Mouse (Mus musculus) B cell, adult 2 months (primary cell): ENCODE results near the gene Anpep.

Experiments
- DNase-seq, 2 experiments: peaks; one replicate each; pipeline ENCODE4 v3.0.0; 2022

Gene Anpep

DNA sequence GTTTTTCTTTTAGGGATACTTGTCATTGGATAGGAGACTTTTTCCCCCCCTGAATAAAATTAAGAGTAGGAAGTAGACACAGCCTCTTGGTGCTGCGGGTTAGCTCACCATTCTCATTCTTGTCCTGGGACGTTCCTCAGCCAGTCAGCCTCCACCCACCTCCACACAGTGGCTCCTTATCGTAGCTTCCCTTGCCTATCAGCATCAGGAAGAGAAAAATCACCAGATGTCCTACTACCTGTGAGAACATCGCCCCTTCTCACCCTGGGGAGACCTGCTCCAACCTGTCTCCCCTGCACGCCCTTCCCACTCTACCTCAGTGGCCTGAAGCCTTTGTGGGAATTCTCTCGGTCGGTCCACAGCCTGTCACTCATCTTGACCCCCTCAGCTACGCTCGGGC lies at the start of gene Anpep:
Gene Anpep (minus strand): TSS at position 249 of the 400 bp plus-strand sequence.
- DNase-seq = no peak

DNA sequence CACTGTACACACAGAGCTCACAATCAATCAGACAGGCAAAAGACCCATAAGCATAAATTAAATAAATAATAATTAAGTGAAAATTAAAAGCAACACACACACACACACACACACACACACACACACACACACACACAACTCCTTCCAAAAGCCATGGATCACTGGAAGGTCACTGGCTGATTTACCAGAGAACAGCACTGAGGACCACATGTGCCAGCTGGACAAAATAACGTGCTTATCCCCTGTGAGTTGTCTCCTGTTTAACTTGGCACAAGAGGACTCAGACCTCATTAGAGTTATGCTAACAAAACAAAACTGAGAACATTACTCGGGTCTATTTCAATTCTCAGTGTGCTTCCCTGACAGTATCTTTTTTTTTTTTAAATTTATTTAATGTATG lies 46.5 kb upstream of the Anpep start:
- no peak for DNase-seq

DNA sequence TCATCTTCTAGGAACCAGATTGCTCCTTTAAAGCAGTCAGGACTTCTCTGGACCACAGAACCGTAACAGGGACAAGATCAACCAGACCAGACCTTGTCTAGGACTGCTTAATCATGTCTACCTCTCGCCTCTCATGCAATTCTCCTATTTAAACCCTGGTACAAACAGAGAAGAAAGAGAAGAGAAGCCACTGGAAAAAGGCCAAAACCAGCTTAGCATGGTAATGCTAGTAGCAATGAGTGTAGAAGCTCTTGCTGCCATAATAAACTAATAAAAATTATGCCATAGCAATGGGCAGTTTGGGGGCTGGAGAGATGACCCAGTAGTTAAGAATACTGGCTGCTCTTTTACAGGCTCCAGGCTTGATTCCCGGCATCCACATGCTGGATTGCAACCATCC lies 46.1 kb upstream of the Anpep start:
- DNase-seq = no peak

DNA sequence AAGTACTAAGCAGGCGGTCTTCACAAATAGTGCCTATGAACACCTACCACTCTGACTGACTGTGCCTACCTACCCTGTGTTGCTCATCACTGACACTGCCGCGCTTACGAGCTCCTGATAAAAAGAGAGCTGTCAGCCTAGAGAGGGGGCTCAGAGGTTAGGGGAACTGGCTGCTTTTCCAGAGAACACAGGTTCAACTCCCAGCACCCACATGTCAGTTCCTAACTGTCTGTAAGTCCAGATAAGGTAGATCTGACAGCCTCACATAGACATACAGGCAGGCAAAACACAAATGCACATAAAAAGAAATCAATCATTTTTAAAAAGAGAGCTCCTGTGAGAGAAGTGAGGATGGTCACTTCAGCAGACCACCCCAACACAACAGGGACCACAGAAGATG lies 44.3 kb upstream of the Anpep start:
- DNase-seq = no peak

DNA sequence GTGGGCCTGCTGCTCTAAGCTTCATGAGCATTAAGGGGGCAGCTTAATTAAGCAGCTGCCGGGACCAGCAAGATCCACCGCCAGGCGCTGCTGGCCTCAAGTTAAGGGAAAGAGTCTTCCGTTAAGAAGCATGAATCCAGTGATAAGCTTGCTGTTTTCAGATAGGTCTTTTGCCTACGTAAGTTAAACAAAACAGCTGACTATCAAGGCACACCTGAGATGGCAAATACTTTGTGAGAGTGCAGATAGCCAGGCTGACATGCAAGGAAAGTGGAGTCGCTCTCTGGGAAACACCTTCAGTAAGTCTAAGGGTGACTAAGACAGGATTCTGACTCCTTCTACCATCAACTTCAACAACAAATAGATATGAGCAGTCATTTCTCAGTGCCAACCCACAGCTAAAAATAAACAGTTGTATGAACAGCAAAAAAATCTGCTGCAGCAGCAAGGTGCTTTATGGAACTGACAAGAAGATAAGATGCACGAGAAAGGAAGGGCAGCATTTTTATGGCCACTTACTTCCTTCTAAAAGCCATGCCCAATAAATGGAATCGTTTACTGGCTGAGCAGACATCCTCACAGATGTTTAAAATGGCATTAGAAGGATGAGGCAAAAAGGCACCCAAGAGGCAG lies 42.4 kb upstream of the Anpep start:
- no peak for DNase-seq

DNA sequence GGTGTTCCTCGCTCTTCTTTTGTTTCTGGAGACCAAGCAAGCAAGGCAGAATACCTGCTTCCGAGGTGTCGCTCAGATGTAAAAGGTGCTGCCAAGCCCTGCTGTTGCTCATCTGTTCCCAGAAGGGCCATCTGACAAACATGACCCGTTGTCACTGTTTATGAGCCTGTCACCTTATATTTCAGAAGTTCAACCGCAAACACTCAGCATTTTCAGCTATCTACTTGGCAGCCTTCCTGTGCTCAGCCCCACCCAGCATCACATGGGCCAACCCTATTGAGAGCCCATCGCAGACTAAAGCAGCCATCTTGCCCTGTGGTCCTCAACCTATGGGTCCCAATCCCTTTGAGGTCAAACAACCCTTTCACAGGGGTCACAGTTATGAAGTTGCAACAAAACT lies 39.9 kb upstream of the Anpep start:
- DNase-seq = no peak

DNA sequence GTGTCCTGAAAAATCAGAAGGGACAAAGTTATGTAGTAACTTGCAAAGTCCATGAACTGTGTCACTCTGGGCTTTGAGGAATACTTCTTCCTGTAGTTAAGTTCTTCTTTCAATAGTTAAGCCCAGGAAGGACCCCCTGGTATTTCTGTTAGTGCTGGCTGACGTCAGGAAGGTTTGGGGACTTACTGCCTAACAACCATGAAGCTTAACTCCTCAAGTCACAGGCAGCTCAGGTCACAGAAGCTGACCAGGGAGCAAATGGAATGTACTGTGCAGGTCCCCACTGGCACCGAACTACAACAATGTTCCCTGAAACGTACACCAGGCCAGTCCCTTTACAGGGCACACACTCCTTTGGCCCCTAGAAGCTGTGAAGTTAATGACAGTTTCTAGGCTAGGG lies 34.4 kb upstream of the Anpep start:
- DNase-seq = no peak

DNA sequence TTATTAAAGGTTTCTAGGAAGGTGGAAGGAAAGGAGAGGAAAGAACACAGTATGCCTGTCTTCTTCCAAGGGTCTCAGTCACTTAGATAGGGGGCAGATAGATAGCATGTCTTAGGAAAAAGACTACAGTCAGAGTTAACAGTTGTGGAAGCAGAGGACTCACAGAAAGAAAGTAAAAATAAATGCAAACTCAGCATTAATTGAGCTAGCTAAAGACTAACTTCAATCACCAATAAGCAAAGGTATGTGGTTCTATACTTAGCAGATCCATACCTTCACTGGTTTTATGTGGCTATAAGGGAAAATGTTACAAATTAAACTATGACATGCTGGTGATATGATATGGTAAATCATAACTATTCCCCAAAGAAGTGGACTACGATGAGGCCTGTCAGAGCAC lies 33.9 kb upstream of the Anpep start:
- no peak for DNase-seq

DNA sequence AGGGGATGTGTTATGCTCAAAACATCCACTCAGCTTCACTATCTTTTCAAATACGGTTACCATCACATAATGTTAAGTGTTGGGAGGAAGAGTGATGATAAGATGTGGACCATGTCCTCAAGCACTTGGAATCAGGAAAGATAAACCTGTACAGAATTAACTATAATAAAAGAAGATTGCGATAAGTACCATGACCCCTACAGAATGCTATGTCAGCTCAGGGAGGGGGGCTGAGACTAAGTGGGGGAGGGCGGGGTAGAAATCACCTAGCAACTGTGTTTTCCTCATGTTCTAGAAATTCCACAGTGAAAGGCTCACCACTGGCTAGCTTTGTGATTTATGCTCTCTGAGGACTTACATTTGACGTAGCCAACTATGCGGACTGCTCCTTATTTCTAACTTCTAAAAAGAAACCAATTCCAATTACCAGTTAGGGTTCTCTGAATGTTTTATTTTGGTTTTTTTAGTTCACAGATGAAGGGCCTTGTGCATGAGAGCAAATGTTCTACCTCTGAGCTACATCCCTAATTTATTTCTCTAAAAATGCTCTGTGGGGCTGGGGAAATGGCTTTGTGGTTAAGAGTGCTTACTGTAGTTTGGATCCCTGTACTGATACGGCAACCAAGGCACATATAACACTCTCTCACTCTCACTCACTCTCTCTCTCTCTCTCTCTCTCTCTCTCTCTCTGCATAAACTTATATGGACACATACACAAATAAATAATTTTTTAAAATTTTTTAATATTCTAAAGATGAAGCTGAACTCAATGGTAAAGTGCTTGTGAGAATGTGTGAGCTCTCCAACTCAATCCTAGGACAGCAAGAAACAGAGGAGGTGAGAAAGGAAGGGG lies 31.9 kb upstream of the Anpep start:
- no peak for DNase-seq

DNA sequence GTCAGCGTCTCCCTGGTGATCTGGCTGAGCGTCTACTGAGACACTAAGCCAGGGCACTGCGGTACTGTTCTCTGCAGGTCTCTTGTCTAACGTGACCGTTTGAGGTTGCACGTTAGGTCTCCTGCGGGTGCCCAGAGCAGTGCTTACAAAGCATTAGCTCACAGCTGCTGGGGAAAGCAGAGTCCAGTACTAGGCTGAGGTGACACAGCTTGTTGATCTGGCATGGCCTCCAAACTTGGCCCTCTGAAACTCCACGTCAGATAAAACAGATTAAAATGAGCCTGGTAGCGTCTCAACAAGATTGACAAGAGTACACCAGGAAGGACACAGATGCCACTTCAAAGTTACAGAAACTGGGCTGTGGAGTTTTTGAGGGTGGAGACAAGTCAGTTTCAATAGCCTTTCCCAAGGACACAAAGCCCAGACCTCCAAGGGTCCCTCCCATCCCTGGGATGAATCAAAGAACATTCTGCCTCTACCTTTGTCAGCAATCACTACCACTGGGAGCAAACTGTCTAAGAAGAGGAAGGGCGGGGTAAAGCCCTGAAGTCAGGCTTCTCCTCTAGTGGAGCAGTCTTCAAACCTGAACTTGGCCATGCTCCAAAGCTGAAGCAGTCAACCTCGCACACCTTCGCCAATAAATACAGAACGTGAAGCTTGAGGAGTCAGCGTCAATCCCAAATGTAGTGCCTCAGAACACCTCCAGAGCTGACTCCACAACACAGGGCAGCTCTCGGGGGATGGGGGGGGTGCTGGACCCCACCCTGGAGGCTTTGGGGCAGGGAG lies 29.8 kb upstream of the Anpep start:
- no peak for DNase-seq

DNA sequence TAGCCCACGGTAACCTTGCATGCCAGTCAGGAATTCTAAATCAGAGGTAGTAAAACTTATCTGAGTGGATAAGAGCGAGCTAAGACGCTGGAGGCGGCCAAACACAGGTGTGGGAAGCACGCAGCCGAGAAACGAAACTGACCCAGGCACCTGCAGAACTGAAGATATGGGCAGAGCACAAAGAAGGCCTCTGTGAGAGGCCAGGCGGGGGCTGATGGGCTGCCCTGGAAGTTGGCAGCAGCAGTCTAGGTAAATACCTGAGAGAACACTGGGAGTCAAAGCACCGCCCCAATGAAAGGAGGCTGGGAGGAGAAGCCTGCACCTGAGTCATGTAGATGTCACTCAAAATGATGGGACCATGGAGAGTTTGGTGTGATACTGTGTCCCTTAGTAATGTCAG lies 27.7 kb upstream of the Anpep start:
- DNase-seq = no peak

DNA sequence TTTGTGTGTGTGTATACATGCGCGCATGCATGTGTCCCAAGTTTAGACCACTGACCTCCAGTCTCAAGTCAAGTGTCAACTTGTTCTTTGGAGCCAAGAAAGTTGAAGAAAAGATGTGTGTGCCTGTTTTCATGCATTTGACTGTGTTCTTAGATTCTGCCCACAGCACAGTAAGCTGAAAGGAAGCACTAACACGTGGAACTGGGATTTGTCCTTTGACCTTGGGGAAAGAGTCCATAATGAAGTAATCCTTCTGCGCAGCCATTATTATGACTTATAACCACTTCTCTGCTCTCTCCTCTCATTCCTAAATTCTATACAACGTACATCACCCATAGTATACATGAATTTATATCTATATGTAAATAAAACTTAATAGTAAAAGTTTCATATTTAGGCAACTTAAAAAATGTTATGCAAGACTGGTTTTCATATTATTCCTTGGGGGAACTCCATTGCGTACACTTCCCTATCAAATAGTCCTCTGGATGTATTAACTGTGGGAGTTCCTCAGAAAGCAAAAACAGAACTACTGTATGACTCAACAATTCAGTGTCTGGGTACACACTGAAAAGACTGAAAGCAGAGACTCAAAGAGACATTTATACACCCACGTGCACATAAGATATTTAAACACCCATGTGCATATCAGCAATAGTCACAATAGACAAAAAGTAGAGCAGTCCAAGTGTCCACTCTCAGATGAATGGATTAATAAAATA lies 22.9 kb upstream of the Anpep start:
- no peak for DNase-seq

DNA sequence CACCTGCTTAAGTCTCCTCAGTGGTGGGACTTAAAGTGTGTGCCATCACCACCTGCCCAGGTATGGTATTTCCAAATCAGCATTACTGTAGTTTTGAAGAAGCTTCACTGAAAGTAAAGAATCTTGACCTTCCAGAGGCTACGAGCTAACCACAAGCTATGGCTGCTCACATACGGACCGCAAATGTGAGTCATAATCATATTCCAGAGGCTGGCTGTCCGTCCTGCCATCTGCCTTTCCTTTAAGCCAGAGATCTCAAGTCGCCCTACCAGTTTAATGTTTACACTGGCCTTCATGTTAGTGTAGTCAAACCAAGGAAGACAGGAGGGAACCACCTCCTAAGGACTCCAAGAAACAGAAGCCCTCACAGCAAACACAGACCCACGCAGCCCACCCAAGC lies 21.0 kb upstream of the Anpep start:
- no peak for DNase-seq

DNA sequence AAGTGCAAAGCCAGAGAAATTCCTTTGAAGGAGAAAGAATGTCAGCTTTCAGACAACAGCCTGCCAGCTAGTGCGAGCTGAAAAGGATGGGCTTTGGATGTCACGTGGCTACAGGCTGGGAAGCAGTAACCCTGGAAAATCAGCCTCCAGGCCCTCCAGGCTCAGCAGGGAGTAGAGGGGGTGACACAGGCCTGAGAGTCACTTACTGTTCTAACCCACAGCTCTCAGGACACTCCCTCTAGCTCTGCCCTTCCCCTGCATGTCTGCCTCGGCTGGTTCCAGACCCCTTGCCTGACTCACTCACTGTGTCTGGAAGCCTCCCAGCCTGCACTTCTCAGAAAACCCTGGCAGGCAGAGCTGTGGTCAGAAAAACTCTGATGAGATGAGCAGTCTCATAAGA lies 20.1 kb upstream of the Anpep start:
- DNase-seq = no peak

DNA sequence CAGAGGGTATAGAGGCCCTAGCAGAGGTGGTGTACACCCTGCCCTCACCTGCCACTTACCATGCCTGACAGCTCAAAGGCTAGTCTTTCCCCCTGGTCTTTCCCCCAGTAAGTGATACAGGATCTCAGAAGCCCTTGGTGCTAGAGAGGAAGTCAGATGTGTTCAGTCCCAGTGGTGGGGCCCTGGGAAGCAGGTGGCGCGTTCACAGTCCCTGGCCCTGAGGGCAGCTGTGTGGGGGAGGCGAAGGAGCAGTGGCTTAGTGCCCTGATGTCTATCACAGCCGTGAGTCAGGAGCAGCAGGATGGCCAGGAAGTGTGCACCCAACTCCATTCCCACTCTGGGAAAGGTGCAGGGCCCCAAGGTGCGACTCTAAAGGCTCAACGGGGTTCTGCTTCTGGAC lies 19.2 kb upstream of the Anpep start:
- no peak for DNase-seq

DNA sequence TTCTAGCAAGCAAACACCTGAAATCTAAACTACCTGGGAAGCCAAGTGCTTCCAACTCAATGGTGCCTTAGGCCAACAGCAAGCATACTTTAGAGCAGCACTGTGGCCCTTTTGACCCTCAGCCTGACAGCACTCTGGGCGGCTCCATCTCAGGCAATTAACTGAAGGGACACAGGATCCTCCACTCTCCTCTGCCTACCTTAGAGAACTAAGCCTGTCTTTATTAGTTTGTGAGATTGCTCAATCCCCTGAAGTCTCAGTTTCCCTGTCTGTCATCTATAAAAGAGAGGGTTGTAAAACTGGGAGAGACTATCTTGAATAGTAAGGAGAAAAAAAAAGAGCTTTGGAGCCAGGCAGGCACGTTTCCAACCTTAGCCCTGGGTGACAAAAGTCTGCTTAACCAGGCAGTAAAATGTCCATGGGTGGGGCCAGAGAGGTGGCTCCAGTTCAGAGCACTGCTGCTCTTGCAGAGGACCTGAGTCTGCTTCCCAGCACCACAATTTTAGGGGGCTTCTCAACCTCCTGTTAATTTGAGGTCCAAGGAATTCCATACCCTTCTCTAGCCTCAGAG lies 17.7 kb upstream of the Anpep start:
- no peak for DNase-seq

DNA sequence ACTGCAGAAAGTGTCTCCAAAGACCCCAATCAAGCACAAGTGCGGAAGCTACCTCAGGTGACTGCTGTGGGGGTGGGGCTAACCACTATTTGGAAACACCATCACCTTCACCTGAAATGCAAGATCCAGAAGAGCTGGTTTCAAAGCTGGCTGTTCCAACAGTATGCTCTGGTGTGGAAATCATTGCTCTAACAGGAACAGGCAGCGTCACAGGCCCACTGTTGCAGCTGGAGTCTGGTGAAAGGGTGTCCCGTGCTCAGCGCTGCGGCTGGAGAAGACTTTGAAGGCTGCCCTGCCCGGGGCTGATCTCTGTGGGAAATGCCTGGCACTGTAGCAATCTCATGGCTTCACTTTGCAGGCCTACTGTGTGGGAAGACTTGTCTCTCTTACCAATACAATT lies 12.5 kb upstream of the Anpep start:
- no peak for DNase-seq

DNA sequence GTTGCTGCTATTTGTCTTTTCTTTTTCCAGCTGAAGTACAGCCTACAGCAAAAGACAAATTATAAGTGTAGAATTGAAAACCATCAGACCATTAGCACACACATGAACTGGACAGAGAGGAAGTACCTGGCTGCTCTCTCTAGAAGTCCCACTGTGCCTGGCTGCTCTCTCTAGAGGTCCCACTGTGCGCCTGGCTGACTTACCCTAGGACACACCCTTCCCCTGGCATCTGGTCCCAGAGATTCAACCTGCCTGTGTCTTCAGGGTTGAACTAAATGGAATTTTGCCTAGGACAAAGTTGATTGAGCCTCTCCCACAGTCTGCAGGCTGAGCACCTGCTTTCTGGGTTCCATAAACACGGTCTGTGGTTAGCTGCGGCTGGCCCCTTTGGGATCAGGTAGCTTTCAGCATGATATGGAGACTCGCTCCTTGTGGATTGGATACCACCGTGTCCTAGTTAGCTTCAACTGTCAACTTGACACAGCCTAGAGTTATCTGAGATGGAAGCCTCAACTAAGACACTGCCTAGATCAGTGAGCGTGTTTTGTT lies 11.0 kb upstream of the Anpep start:
- DNase-seq = no peak

DNA sequence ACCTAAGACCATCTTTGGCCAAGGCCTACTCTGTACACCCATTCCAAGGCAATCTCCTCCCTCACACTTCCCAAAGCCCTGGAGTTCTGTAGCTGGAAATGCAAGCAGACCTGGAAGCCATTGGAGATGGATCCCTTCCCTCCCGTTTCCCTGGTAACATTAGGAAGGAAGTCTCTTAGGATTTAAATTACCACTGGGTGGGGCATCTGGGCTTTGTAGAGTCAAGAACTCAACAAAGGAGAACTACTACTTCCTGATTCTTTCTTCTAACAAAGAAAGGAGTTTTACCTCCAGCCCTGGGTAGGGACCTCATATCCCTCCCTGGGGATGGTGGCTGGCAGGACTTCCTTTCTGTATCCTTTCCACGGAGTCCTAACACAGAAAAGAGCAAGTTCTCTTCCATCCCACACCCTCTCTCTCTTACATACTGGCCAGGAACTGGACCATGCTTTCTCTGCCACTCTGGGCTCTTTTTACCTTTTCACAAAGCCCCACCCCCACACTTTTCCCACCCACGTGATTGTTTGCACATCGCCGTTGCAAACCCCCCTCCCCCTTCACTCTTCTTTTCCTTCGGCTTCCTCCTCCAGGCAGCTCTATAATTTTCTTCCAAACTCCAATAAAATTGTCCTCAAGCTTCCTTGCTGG lies 8.3 kb upstream of the Anpep start:
- no peak for DNase-seq

DNA sequence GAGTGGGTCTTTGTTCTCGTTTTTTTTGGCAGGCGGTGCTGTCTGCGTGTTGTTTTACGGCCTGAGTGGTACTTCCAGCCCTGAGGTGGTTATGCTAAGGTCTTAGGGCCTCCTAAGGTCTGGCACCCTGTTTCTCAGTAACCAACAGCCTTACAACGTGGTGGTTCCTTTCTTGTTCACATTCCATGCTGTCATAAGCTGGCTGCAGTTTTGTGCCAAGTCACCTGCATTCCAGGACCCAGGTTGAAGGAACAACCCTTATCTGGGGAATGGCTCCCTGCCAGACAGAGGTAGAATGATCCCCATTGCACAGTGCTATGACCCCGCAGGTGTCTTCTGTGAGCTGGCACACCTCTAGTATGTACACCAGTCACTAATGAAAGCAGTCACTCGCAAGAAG lies 7.6 kb upstream of the Anpep start:
- DNase-seq = no peak

DNA sequence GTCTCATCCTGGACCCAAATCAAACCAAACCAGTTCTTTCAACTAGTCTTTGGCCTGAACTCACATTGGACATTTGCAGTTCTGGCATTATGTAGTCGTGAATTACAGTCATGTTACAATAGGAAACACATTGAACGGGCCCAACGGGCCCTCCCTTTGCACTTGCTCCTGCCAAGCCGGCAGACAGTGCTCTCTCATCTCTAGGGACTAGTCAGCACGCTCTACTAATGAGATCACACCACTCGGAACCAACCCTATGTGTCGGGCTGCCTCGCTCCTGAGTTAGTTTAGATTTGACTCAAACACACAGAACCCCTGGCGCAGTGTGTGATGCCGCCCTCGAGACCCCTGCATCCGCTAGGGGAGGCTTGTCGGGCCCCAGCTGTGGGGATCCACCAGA lies 7.0 kb upstream of the Anpep start:
- no peak for DNase-seq
